Mouse (Mus musculus): ENCODE measurements at regions not wholly inside any gene's neighbourhood (a gene's known extent, or its start where the extent isn't known, plus 50 kb on each side); places are given as distances from the start of the nearest gene placed in this dataset.
A peak's percentile ranks its signal among the peaks of the same experiment; 100 is the strongest.

DNA sequence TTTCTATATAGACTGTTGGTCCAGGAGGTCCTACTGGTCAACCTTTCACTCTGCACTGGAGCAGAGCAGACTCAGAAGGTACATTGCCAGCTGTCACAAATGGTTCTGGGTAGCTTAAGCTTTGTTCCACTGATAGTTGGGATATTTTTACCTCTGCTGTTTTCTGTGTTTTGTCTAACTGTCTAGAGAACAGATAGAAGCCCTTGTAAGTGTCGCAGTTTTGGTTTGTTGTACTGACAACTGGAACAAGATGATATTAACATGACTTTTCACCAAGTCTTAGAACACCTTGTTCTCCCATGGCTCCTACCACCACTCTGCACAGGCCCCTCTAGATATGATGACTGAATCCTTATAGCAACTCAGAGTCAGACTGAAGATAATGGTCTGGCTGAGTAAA is 199.9 kb upstream of the Trib2 start:
- peak; percentile 85 for ATAC-seq (replicated peaks; ENCODE audit: extremely low read depth, insufficient read depth, low FRiP score)
- Histone ChIP-seq H3K27me3 (ENCODE audit: control insufficient read depth, insufficient read depth, low read length) (no peaks in the 10 kb centered on the region), H3K36me3 (ENCODE audit: control insufficient read depth, insufficient read depth) (no peaks in the 10 kb centered on the region), H3K4me2 (ENCODE audit: low read depth, low read length) (no peak overlapping the region), H3K9me3 (replicated peaks; ENCODE audit: control insufficient read depth, low read length) (no peaks in the 10 kb centered on the region), H3K4me1 (ENCODE audit: control insufficient read depth, insufficient read depth, low read length) (peaks cover 27% of the 10 kb centered on the region), H3K27ac (ENCODE audit: low read length) (peak overlapping the region; percentile 74), H3K9ac (ENCODE audit: low read length) (no peak overlapping the region), H3K4me3 (ENCODE audit: low read length) (no peak overlapping the region)
- WGBS: 49% methylated on average over 1 of the region's 1 CpGs

- Histone ChIP-seq H3K9me3 (replicated peaks; ENCODE audit: control insufficient read depth, low read length) (no peaks in the 10 kb centered on the region), H3K27ac (ENCODE audit: low read length) (peak overlapping the region; percentile 58), H3K36me3 (ENCODE audit: control insufficient read depth, insufficient read depth) (no peaks in the 10 kb centered on the region), H3K4me3 (ENCODE audit: low read length) (no peak overlapping the region), H3K4me2 (ENCODE audit: low read depth, low read length) (no peak overlapping the region), H3K9ac (ENCODE audit: low read length) (no peak overlapping the region), H3K4me1 (ENCODE audit: control insufficient read depth, insufficient read depth, low read length) (peaks cover 19% of the 10 kb centered on the region), H3K27me3 (ENCODE audit: control insufficient read depth, insufficient read depth, low read length) (no peaks in the 10 kb centered on the region)
- no peak for ATAC-seq (replicated peaks; ENCODE audit: extremely low read depth, insufficient read depth, low FRiP score)
- 80% methylated on average over 8 of the region's 8 CpGs for WGBS
These were observed 198.9 kb upstream of the Trib2 start for GRCm38 (mm10) chr12:16015596-16015995.

DNA sequence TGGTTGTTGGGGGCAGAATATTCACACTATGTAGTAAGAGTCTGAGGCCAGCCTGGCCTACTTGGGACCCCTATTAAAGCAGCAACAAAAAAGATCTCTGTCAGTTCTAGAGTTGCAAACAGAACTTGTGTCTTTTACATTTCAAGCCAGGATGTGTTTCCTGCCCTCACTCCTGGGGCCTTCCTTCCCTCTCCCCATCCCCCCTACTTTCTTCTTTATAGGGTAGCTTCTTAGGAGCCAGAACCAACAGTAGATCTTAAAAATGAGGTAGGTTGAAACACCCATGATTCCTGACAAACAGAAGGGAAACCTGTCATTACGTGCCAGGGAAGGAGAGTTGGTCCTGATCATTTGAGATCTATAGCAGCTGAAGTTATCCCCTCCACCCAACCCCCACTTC is 198.0 kb upstream of the Trib2 start:
- Histone ChIP-seq H3K4me1 (ENCODE audit: control insufficient read depth, insufficient read depth, low read length) (peaks cover 25% of the 10 kb centered on the region), H3K27me3 (ENCODE audit: control insufficient read depth, insufficient read depth, low read length) (no peaks in the 10 kb centered on the region), H3K9me3 (replicated peaks; ENCODE audit: control insufficient read depth, low read length) (no peaks in the 10 kb centered on the region), H3K4me3 (ENCODE audit: low read length) (no peak overlapping the region), H3K9ac (ENCODE audit: low read length) (no peak overlapping the region), H3K4me2 (ENCODE audit: low read depth, low read length) (no peak overlapping the region), H3K36me3 (ENCODE audit: control insufficient read depth, insufficient read depth) (no peaks in the 10 kb centered on the region), H3K27ac (ENCODE audit: low read length) (no peak overlapping the region)
- WGBS: 89% methylated on average over 1 of the region's 1 CpGs
- ATAC-seq (replicated peaks; ENCODE audit: extremely low read depth, insufficient read depth, low FRiP score): no peak

DNA sequence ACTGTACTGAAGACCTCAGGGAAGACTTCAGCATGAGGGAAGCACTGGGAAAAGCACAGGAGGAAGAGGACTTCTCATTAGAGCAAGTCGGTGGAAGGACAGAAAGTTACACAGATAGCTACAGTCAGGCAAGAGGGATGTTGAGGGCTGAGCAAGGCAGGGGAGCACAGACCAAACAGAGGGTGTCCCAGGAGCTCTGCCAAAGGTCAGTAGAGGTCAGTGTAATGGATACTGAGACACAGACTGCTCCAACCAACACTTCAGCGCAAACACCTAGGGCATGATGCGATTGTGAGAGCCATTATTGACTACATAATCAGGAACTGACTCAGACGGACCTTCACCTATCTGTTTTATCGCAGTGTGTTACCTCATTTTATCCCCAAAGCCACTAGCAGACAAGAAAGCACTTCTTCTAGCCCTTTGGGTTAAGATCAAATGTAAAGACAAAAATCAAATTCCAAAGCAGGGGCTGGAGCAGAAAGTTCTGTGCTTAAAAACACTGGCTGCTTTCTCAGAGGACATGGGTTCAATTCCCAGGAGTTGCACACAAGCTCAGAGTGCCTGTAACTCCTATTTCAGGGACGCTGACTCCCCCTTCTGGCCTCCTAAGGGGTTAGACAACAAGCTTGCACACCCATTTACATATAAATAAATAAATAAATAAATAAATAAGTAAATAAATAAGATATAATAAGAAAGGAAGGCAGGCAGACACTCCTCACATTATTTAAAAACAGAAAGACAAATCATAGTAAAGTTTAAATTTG is 197.3 kb upstream of the Trib2 start:
- Histone ChIP-seq H3K27me3 (ENCODE audit: control insufficient read depth, insufficient read depth, low read length) (no peaks in the 10 kb centered on the region), H3K4me3 (ENCODE audit: low read length) (no peak overlapping the region), H3K9me3 (replicated peaks; ENCODE audit: control insufficient read depth, low read length) (no peaks in the 10 kb centered on the region), H3K4me1 (ENCODE audit: control insufficient read depth, insufficient read depth, low read length) (peaks cover 26% of the 10 kb centered on the region), H3K36me3 (ENCODE audit: control insufficient read depth, insufficient read depth) (no peaks in the 10 kb centered on the region), H3K9ac (ENCODE audit: low read length) (no peak overlapping the region), H3K27ac (ENCODE audit: low read length) (no peak overlapping the region), H3K4me2 (ENCODE audit: low read depth, low read length) (no peak overlapping the region)
- WGBS: 82% methylated on average over 6 of the region's 6 CpGs
- ATAC-seq (replicated peaks; ENCODE audit: extremely low read depth, insufficient read depth, low FRiP score): no peak

DNA sequence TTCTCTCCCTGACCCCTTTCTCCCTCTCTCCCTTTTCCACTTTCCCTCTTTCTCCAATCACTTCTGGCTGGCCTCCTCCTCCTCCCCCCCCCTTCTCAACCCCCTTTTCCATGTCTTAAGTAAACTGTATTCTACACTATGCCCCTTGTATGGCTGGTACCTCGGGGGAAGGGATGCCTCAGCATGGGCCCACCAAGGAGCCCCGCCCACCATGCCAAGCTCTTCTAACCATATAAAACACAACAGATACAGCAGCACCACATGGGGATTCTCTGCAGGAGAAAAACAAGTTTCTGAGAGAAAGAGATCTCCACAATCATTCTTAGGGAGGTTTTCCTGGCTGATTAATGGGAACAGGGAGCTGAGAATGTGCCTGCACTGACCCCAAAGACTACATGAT is 196.6 kb upstream of the Trib2 start:
- no peaks in the 10 kb centered on the region for H3K9me3 ChIP-seq (replicated peaks; ENCODE audit: control insufficient read depth, low read length)
- WGBS: 76% methylated on average over 2 of the region's 2 CpGs
- H3K4me3 ChIP-seq (ENCODE audit: low read length): no peak overlapping the region
- H3K36me3 ChIP-seq (ENCODE audit: control insufficient read depth, insufficient read depth): no peaks in the 10 kb centered on the region
- no peak overlapping the region for H3K9ac ChIP-seq (ENCODE audit: low read length)
- H3K4me2 ChIP-seq (ENCODE audit: low read depth, low read length): no peak overlapping the region
- H3K27ac ChIP-seq (ENCODE audit: low read length): no peak overlapping the region
- peaks cover 30% of the 10 kb centered on the region for H3K4me1 ChIP-seq (ENCODE audit: control insufficient read depth, insufficient read depth, low read length)
- H3K27me3 ChIP-seq (ENCODE audit: control insufficient read depth, insufficient read depth, low read length): no peaks in the 10 kb centered on the region
- no peak for ATAC-seq (replicated peaks; ENCODE audit: extremely low read depth, insufficient read depth, low FRiP score)

- Histone ChIP-seq H3K27me3 (ENCODE audit: control insufficient read depth, insufficient read depth, low read length) (no peaks in the 10 kb centered on the region), H3K4me1 (ENCODE audit: control insufficient read depth, insufficient read depth, low read length) (peaks cover 31% of the 10 kb centered on the region), H3K4me3 (ENCODE audit: low read length) (no peak overlapping the region), H3K36me3 (ENCODE audit: control insufficient read depth, insufficient read depth) (no peaks in the 10 kb centered on the region), H3K27ac (ENCODE audit: low read length) (no peak overlapping the region), H3K9ac (ENCODE audit: low read length) (no peak overlapping the region), H3K4me2 (ENCODE audit: low read depth, low read length) (no peak overlapping the region), H3K9me3 (replicated peaks; ENCODE audit: control insufficient read depth, low read length) (no peaks in the 10 kb centered on the region)
- 82% methylated on average over 4 of the region's 4 CpGs for WGBS
- no peak for ATAC-seq (replicated peaks; ENCODE audit: extremely low read depth, insufficient read depth, low FRiP score)
These were observed 195.4 kb upstream of the Trib2 start for GRCm38 (mm10) chr12:16012081-16012480.

DNA sequence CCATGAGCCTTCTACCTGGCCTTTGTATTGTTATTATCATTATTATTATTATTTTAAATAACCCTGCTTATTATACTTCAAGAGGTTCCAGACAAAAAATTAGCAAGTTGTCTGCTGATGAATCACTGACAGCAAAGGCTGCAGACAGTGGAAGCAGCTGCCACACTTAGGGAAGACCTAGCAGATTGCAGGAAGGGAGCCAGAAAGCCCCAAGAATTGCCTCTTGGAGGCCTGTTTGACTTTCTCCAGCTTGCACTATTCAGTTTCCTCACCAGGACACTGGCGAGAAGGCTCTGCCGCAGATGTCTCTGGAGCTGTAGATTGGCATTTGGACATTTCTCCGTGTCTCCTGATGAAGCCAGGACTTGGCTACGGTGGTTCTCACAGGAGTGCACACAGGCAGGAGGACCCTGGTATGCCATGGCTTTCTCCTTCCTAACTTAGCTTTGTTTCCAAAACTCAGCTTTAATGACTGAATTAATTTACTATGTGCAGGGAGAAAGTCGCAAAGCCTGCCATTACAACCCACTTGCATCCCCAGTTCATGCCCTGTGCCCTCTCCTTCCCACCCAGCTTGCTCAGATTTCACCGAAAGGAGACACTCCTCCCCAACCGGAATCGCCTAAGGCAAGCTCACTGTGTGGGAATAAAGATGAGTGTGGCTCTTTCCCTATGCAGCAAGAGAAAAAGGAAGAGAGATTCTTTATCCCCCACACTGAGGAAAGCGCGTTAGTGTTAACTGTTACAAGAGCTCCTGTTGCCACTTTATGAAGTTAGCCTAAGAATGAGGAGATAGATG is 193.3 kb upstream of the Trib2 start:
- peak overlapping the region; percentile 38 for H3K27ac ChIP-seq (ENCODE audit: low read length)
- H3K4me3 ChIP-seq (ENCODE audit: low read length): no peak overlapping the region
- H3K9ac ChIP-seq (ENCODE audit: low read length): 0 out of 2 replicates have a peak overlapping the region, but pooled peaks have one; percentile 21
- no peaks in the 10 kb centered on the region for H3K36me3 ChIP-seq (ENCODE audit: control insufficient read depth, insufficient read depth)
- H3K9me3 ChIP-seq (replicated peaks; ENCODE audit: control insufficient read depth, low read length): no peaks in the 10 kb centered on the region
- H3K4me1 ChIP-seq (ENCODE audit: control insufficient read depth, insufficient read depth, low read length): peaks cover 27% of the 10 kb centered on the region
- H3K4me2 ChIP-seq (ENCODE audit: low read depth, low read length): no peak overlapping the region
- no peak for ATAC-seq (replicated peaks; ENCODE audit: extremely low read depth, insufficient read depth, low FRiP score)
- no peaks in the 10 kb centered on the region for H3K27me3 ChIP-seq (ENCODE audit: control insufficient read depth, insufficient read depth, low read length)
- whole genome bisulfite sequencing: 58% methylated on average over 10 of the region's 10 CpGs

- Histone ChIP-seq H3K27ac (ENCODE audit: low read length) (peak overlapping the region; percentile 70), H3K36me3 (ENCODE audit: control insufficient read depth, insufficient read depth) (no peaks in the 10 kb centered on the region), H3K4me2 (ENCODE audit: low read depth, low read length) (no peak overlapping the region), H3K4me1 (ENCODE audit: control insufficient read depth, insufficient read depth, low read length) (peaks cover 20% of the 10 kb centered on the region), H3K9ac (ENCODE audit: low read length) (no peak overlapping the region), H3K4me3 (ENCODE audit: low read length) (no peak overlapping the region), H3K27me3 (ENCODE audit: control insufficient read depth, insufficient read depth, low read length) (no peaks in the 10 kb centered on the region), H3K9me3 (replicated peaks; ENCODE audit: control insufficient read depth, low read length) (no peaks in the 10 kb centered on the region)
- WGBS: 45% methylated on average over 3 of the region's 3 CpGs
- ATAC-seq (replicated peaks; ENCODE audit: extremely low read depth, insufficient read depth, low FRiP score): peak; percentile 67
These were observed 192.2 kb upstream of the Trib2 start for GRCm38 (mm10) chr12:16008763-16009515.

DNA sequence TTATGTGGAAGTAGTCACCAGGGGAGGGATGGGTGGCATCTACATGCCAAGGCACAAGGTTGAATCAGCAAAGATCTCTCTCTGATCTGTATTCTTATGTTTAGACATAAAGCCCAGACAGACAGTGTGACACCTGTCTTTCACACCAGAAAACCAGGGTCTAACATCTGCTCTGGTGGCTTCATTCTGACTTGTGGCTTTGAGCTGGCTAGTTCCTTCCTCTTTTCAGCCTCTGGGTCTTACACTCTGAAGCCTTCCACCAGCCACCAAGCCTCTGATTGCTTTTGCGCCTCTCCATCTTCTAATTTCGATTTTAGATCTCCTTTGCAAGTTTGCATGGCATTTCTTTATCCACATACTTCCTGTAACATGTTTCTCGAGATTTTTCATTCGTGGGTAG is 191.5 kb upstream of the Trib2 start:
- H3K9ac ChIP-seq (ENCODE audit: low read length): no peak overlapping the region
- 55% methylated on average over 4 of the region's 4 CpGs for WGBS
- H3K27me3 ChIP-seq (ENCODE audit: control insufficient read depth, insufficient read depth, low read length): no peaks in the 10 kb centered on the region
- peaks cover 20% of the 10 kb centered on the region for H3K4me1 ChIP-seq (ENCODE audit: control insufficient read depth, insufficient read depth, low read length)
- H3K4me2 ChIP-seq (ENCODE audit: low read depth, low read length): no peak overlapping the region
- H3K36me3 ChIP-seq (ENCODE audit: control insufficient read depth, insufficient read depth): no peaks in the 10 kb centered on the region
- H3K4me3 ChIP-seq (ENCODE audit: low read length): no peak overlapping the region
- H3K27ac ChIP-seq (ENCODE audit: low read length): peak overlapping the region; percentile 70
- ATAC-seq (replicated peaks; ENCODE audit: extremely low read depth, insufficient read depth, low FRiP score): no peak
- H3K9me3 ChIP-seq (replicated peaks; ENCODE audit: control insufficient read depth, low read length): no peaks in the 10 kb centered on the region
